ENCODE assay signal across 31 mouse cellular contexts in genomic region chr17:94291221-94291620, GRCm38 (mm10).
"Had no signal": no experiment of that assay in that cellular context is flagged by ENCODE, and none has a peak within 500 bp of the region (broad histone marks: within the 10 kb centered on the region; RNA-seq: fewer than 3 reads in every experiment).

No protein-coding gene starts in this region.

- ATAC-seq: liver, embryonic 12.5 days; liver, postnatal 0 days; lung, postnatal 0 days; midbrain, embryonic 13.5 days; midbrain, embryonic 15.5 days; midbrain, embryonic 16.5 days had no signal

- H3K9ac ChIP-seq: limb, embryonic 12.5 days; limb, embryonic 13.5 days; limb, embryonic 15.5 days; liver, embryonic 12.5 days; liver, embryonic 13.5 days; liver, embryonic 14.5 days; liver, embryonic 15.5 days; liver, postnatal 0 days; lung, embryonic 14.5 days; lung, embryonic 15.5 days; midbrain, embryonic 12.5 days; midbrain, embryonic 13.5 days; midbrain, embryonic 15.5 days had no signal

- H3K27ac ChIP-seq: limb, embryonic 10.5 days; limb, embryonic 12.5 days; limb, embryonic 13.5 days; limb, embryonic 15.5 days; liver, embryonic 12.5 days; liver, embryonic 13.5 days; liver, embryonic 14.5 days; liver, embryonic 15.5 days; lung, embryonic 15.5 days; macrophage; midbrain, embryonic 10.5 days; midbrain, embryonic 12.5 days; midbrain, embryonic 13.5 days; midbrain, embryonic 15.5 days had no signal

- H3K4me2 ChIP-seq: limb, embryonic 12.5 days; limb, embryonic 13.5 days; limb, embryonic 15.5 days; liver, embryonic 11.5 days; liver, embryonic 12.5 days; liver, embryonic 13.5 days; liver, embryonic 15.5 days; lung, embryonic 14.5 days; lung, embryonic 15.5 days; midbrain, embryonic 11.5 days; midbrain, embryonic 12.5 days; midbrain, embryonic 13.5 days; midbrain, embryonic 15.5 days had no signal

- H3K9me3 ChIP-seq: limb, embryonic 10.5 days; limb, embryonic 12.5 days; limb, embryonic 13.5 days; limb, embryonic 15.5 days; liver, embryonic 12.5 days; liver, embryonic 13.5 days; liver, embryonic 15.5 days; lung, embryonic 15.5 days; megakaryocyte, embryonic 14.5 days; midbrain, embryonic 10.5 days; midbrain, embryonic 12.5 days; midbrain, embryonic 13.5 days; midbrain, embryonic 15.5 days had no signal

- H3K4me1 ChIP-seq: limb, embryonic 10.5 days; limb, embryonic 12.5 days; limb, embryonic 13.5 days; limb, embryonic 15.5 days; liver, embryonic 12.5 days; liver, embryonic 13.5 days; liver, embryonic 15.5 days; lung, embryonic 15.5 days; megakaryocyte, embryonic 14.5 days; midbrain, embryonic 10.5 days; midbrain, embryonic 12.5 days; midbrain, embryonic 13.5 days; midbrain, embryonic 15.5 days had no signal

- H3K27me3 ChIP-seq: limb, embryonic 12.5 days; limb, embryonic 13.5 days; limb, embryonic 15.5 days; liver, embryonic 12.5 days; liver, embryonic 13.5 days; liver, embryonic 15.5 days; lung, embryonic 15.5 days; megakaryocyte, embryonic 14.5 days; midbrain, embryonic 12.5 days; midbrain, embryonic 13.5 days; midbrain, embryonic 15.5 days had no signal

- H3K4me3 ChIP-seq: limb, embryonic 10.5 days; limb, embryonic 12.5 days; limb, embryonic 13.5 days; limb, embryonic 15.5 days; liver, embryonic 12.5 days; liver, embryonic 13.5 days; liver, embryonic 15.5 days; lung, embryonic 15.5 days; megakaryocyte, embryonic 14.5 days; midbrain, embryonic 10.5 days; midbrain, embryonic 12.5 days; midbrain, embryonic 13.5 days; midbrain, embryonic 15.5 days; myocyte had no signal

- H3K36me3 ChIP-seq: limb, embryonic 10.5 days; limb, embryonic 12.5 days; limb, embryonic 13.5 days; limb, embryonic 15.5 days; liver, embryonic 12.5 days; liver, embryonic 13.5 days; liver, embryonic 15.5 days; lung, embryonic 15.5 days; midbrain, embryonic 10.5 days; midbrain, embryonic 12.5 days; midbrain, embryonic 13.5 days; midbrain, embryonic 15.5 days had no signal

- DNase-seq: left cerebral cortex, postnatal 4 days; liver; liver, embryonic 13.5 days; liver, postnatal 0 days; lung, adult 18-20 months; lung, adult 2 months; lung, embryonic 14.5 days; lung, postnatal 10 days; lung, postnatal 14 days; lung, postnatal 36 days; lung, postnatal 4 days; midbrain, embryonic 14.5 days had no signal
